ENCODE assay signal across 11 mouse cellular contexts in genomic region chr19:10976318-10976717, GRCm38 (mm10). TPM values are rescaled to one million over a fixed set of nuclear protein-coding genes. Genes with fewer than 3 reads are reported as not detected.
DNase-seq lines count a peak whose midpoint lies in the region; ATAC-seq and TF ChIP-seq lines count a peak whose summit lies in the region.
"Had no signal": no experiment of that assay in that cellular context is flagged by ENCODE, and none has a peak within 500 bp of the region (broad histone marks: within the 10 kb centered on the region; RNA-seq: fewer than 3 reads in every experiment).

No protein-coding gene starts in this region.

- no peak overlapping the region for H3K4me3 ChIP-seq in midbrain, postnatal 0 days (ENCODE audit: low read depth, low read length)
- no peak overlapping the region for H3K4me3 ChIP-seq in midbrain, embryonic 15.5 days

- no peak overlapping the region for H3K4me2 ChIP-seq in midbrain, postnatal 0 days (ENCODE audit: low read depth, low read length, poor library complexity, severe bottlenecking)
- H3K4me2 ChIP-seq in midbrain, embryonic 15.5 days: no peak overlapping the region

- H3K27me3 ChIP-seq in midbrain, postnatal 0 days (ENCODE audit: insufficient read depth, low read length): no peaks in the 10 kb centered on the region
- no peaks in the 10 kb centered on the region for H3K27me3 ChIP-seq in midbrain, embryonic 15.5 days (replicated peaks)

- ATAC-seq in midbrain, postnatal 0 days (ENCODE audit: low FRiP score): no peak
- ATAC-seq in midbrain, embryonic 15.5 days (replicated peaks): no peak

- H3K36me3 ChIP-seq in midbrain, postnatal 0 days (ENCODE audit: insufficient read depth, low read length): no peaks in the 10 kb centered on the region
- no peaks in the 10 kb centered on the region for H3K36me3 ChIP-seq in midbrain, embryonic 15.5 days (replicated peaks)

- no peaks in the 10 kb centered on the region for H3K4me1 ChIP-seq in midbrain, postnatal 0 days (ENCODE audit: insufficient read depth, low read length)
- H3K4me1 ChIP-seq in midbrain, embryonic 15.5 days: 0 out of 2 replicates have a peak, but pooled peaks cover 6% of the 10 kb centered on the region

- H3K27ac ChIP-seq in midbrain, postnatal 0 days (ENCODE audit: low read depth, low read length): no peak overlapping the region
- no peak overlapping the region for H3K27ac ChIP-seq in midbrain, embryonic 15.5 days

- DNase-seq in gastrocnemius, adult 18-20 months (ENCODE audit: low spot score): peak; percentile 30
- DNase-seq in gastrocnemius, adult 8-10 months (ENCODE audit: low spot score in 2 of 2): no peak
- DNase-seq in midbrain, postnatal 0 days (ENCODE audit: low spot score): no peak
- peak; percentile 8 for DNase-seq in T-cell, adult 2 months (ENCODE audit: low spot score)
- peak; percentile 47 for DNase-seq in retina, embryonic 14.5 days (ENCODE audit: low spot score)
- no peak for DNase-seq in left cerebral cortex, postnatal 36 days (ENCODE audit: low spot score in 2 of 2)
- DNase-seq in gastrocnemius, postnatal 4 days (ENCODE audit: low spot score in 2 of 2): no peak

- no peaks in the 10 kb centered on the region for H3K9me3 ChIP-seq in midbrain, postnatal 0 days (ENCODE audit: low read length)
- no peaks in the 10 kb centered on the region for H3K9me3 ChIP-seq in midbrain, embryonic 15.5 days

- H3K9ac ChIP-seq in midbrain, postnatal 0 days (replicated peaks; ENCODE audit: low read length, poor library complexity, severe bottlenecking): no peak overlapping the region
- no peak overlapping the region for H3K9ac ChIP-seq in midbrain, embryonic 15.5 days

- TF ChIP-seq CTCF in midbrain, postnatal 0 days (IDR thresholded peaks at IDR 0.05): peak; percentile 37

- WGBS in midbrain, postnatal 0 days: 49% methylated on average over 4 of the region's 4 CpGs
- WGBS in midbrain, embryonic 15.5 days: 57% methylated on average over 4 of the region's 4 CpGs

- intact Hi-C loops in left cerebral cortex, postnatal 36 days (cut with DNase I): no loop called here

RNA-seq across cellular contexts. Expression of gene Ms4a10, which starts 1.8 kb away (rescaled TPM):
- not detected for total RNA-seq in gastrocnemius, adult 18-20 months (2021)
- total RNA-seq in gastrocnemius, adult 8-10 months (2022): not detected
- not detected in 2 replicates for total RNA-seq in midbrain, postnatal 0 days (2014; rRNA removed)
- polyA plus RNA-seq in midbrain, postnatal 0 days (2015; fragmentation: Nextera tagmentation; extraction: Ambion mirVana): not detected in 2 replicates
- not detected in 2 replicates for polyA plus RNA-seq in midbrain, embryonic 15.5 days (2015; fragmentation: Nextera tagmentation; extraction: Ambion mirVana)
- not detected for total RNA-seq in left cerebral cortex, postnatal 36 days (2021)
- total RNA-seq in gastrocnemius, postnatal 4 days (2021): under 1 TPM in 1 of 2 experiments, not detected in 1; 0.54 TPM
- total RNA-seq: layer of hippocampus, adult 18-20 months had no signal
- polyA plus RNA-seq: embryonic facial prominence, embryonic 11.5 days; heart, embryonic 16.5 days had no signal

RNA-seq across cellular contexts. Expression of gene Ms4a15, which starts 16.7 kb away (rescaled TPM):
- not detected for total RNA-seq in gastrocnemius, adult 18-20 months (2021)
- total RNA-seq in gastrocnemius, adult 8-10 months (2022): not detected
- total RNA-seq in midbrain, postnatal 0 days (2014; rRNA removed): not detected in 2 replicates
- polyA plus RNA-seq in midbrain, postnatal 0 days (2015; fragmentation: Nextera tagmentation; extraction: Ambion mirVana): 0.09 TPM in 1 of 2 replicates, not detected in the other
- not detected in 2 replicates for polyA plus RNA-seq in midbrain, embryonic 15.5 days (2015; fragmentation: Nextera tagmentation; extraction: Ambion mirVana)
- under 1 TPM in 1 of 2 experiments, not detected in 1; 0.39 TPM for total RNA-seq in left cerebral cortex, postnatal 36 days (2021)
- not detected for total RNA-seq in gastrocnemius, postnatal 4 days (2021)
- total RNA-seq: layer of hippocampus, adult 18-20 months had no signal
- polyA plus RNA-seq: embryonic facial prominence, embryonic 11.5 days; heart, embryonic 16.5 days had no signal

RNA-seq across cellular contexts. Expression of gene Ccdc86, which starts 27.3 kb away (rescaled TPM):
- 10 to 100 TPM; 12.6 to 14.5 TPM for total RNA-seq in gastrocnemius, adult 18-20 months (2021)
- total RNA-seq in gastrocnemius, adult 8-10 months (2022): 10 to 100 TPM; 13.4 to 14.5 (median 13.9) TPM
- total RNA-seq in midbrain, postnatal 0 days (2014; rRNA removed): 6.5 and 6.7 TPM in 2 replicates
- polyA plus RNA-seq in midbrain, postnatal 0 days (2015; fragmentation: Nextera tagmentation; extraction: Ambion mirVana): 13.1 and 13.5 TPM in 2 replicates
- polyA plus RNA-seq in midbrain, embryonic 15.5 days (2015; fragmentation: Nextera tagmentation; extraction: Ambion mirVana): 13.3 and 14.1 TPM in 2 replicates
- total RNA-seq in left cerebral cortex, postnatal 36 days (2021): 1 to 10 TPM; 8.2 to 9.1 TPM
- 10 to 100 TPM; 26.6 to 27.7 TPM for total RNA-seq in gastrocnemius, postnatal 4 days (2021)

RNA-seq across cellular contexts. Expression of gene Ptgdr2, which starts 39.4 kb away (rescaled TPM):
- total RNA-seq in gastrocnemius, adult 18-20 months (2021): not detected
- not detected for total RNA-seq in gastrocnemius, adult 8-10 months (2022)
- 1.0 and 1.4 TPM in 2 replicates for total RNA-seq in midbrain, postnatal 0 days (2014; rRNA removed)
- polyA plus RNA-seq in midbrain, postnatal 0 days (2015; fragmentation: Nextera tagmentation; extraction: Ambion mirVana): 0.09 and 0.16 TPM in 2 replicates
- 0.06 and 0.12 TPM in 2 replicates for polyA plus RNA-seq in midbrain, embryonic 15.5 days (2015; fragmentation: Nextera tagmentation; extraction: Ambion mirVana)
- total RNA-seq in left cerebral cortex, postnatal 36 days (2021): under 1 TPM in 1 of 2 experiments, not detected in 1; 0.20 TPM
- total RNA-seq in gastrocnemius, postnatal 4 days (2021): under 1 TPM; 0.10 to 0.18 TPM
- polyA plus RNA-seq: embryonic facial prominence, embryonic 11.5 days had no signal

RNA-seq across cellular contexts. Expression of gene Ms4a18, which starts 41.5 kb away (rescaled TPM):
- total RNA-seq in gastrocnemius, adult 18-20 months (2021): not detected
- not detected for total RNA-seq in gastrocnemius, adult 8-10 months (2022)
- total RNA-seq in midbrain, postnatal 0 days (2014; rRNA removed): not detected in 2 replicates
- polyA plus RNA-seq in midbrain, postnatal 0 days (2015; fragmentation: Nextera tagmentation; extraction: Ambion mirVana): not detected in 2 replicates
- polyA plus RNA-seq in midbrain, embryonic 15.5 days (2015; fragmentation: Nextera tagmentation; extraction: Ambion mirVana): not detected in 2 replicates
- total RNA-seq in left cerebral cortex, postnatal 36 days (2021): not detected
- not detected for total RNA-seq in gastrocnemius, postnatal 4 days (2021)
- total RNA-seq: layer of hippocampus, adult 18-20 months had no signal
- polyA plus RNA-seq: embryonic facial prominence, embryonic 11.5 days; heart, embryonic 16.5 days had no signal

Comparison
In these comparisons a context has a peak if more than half of its experiments do, and no peak if none do; other contexts are left out.
1. DNase-seq: peak in gastrocnemius, adult 18-20 months (single experiment), T-cell, adult 2 months (single experiment) and retina, embryonic 14.5 days (single experiment); none in gastrocnemius, adult 8-10 months (0 of 2), midbrain, postnatal 0 days (single experiment), left cerebral cortex, postnatal 36 days (0 of 2) and gastrocnemius, postnatal 4 days (0 of 2).